Mouse (Mus musculus): Measurements from ENCODE around the gene Akr1c6. TPM values are rescaled to one million over a fixed set of nuclear protein-coding genes. Genes with fewer than 3 reads are reported as not detected.

Akr1c6 gene
- polyA plus RNA-seq, 1 experiment from 2014 or later = not detected

GRCm38 (mm10) chr13:4429034-4429433, 5.1 kb upstream of the Akr1c6 start:
- Histone ChIP-seq H3K9ac (replicated peaks; ENCODE audit: low read depth, low read length) (no peak overlapping the region), H3K36me3 (ENCODE audit: control insufficient read depth, insufficient read depth) (no peaks in the 10 kb centered on the region), H3K4me3 (replicated peaks; ENCODE audit: low read length) (no peak overlapping the region), H3K4me1 (replicated peaks; ENCODE audit: control insufficient read depth, insufficient read depth, low read length) (no peaks in the 10 kb centered on the region), H3K9me3 (ENCODE audit: control insufficient read depth, low read length) (no peaks in the 10 kb centered on the region), H3K27ac (ENCODE audit: low read length) (no peak overlapping the region), H3K4me2 (ENCODE audit: low read length) (no peak overlapping the region), H3K27me3 (replicated peaks; ENCODE audit: control insufficient read depth, insufficient read depth, low read length) (no peaks in the 10 kb centered on the region)
- no peak for ATAC-seq
- WGBS = 83% methylated on average over 2 of the region's 2 CpGs

GRCm38 (mm10) chr13:4431129-4431528, 3.0 kb upstream of the Akr1c6 start:
- Histone ChIP-seq H3K9me3 (ENCODE audit: control insufficient read depth, low read length) (no peaks in the 10 kb centered on the region), H3K4me1 (replicated peaks; ENCODE audit: control insufficient read depth, insufficient read depth, low read length) (no peaks in the 10 kb centered on the region), H3K36me3 (ENCODE audit: control insufficient read depth, insufficient read depth) (no peaks in the 10 kb centered on the region), H3K4me3 (replicated peaks; ENCODE audit: low read length) (no peak overlapping the region), H3K27me3 (replicated peaks; ENCODE audit: control insufficient read depth, insufficient read depth, low read length) (no peaks in the 10 kb centered on the region), H3K9ac (replicated peaks; ENCODE audit: low read depth, low read length) (no peak overlapping the region), H3K27ac (ENCODE audit: low read length) (no peak overlapping the region), H3K4me2 (ENCODE audit: low read length) (no peak overlapping the region)
- no peak for ATAC-seq
- 64% methylated on average over 1 of the region's 1 CpGs for WGBS

- Histone ChIP-seq H3K9me3 (ENCODE audit: control insufficient read depth, low read length) (no peaks in the 10 kb centered on the region), H3K9ac (replicated peaks; ENCODE audit: low read depth, low read length) (no peak overlapping the region), H3K27me3 (replicated peaks; ENCODE audit: control insufficient read depth, insufficient read depth, low read length) (no peaks in the 10 kb centered on the region), H3K36me3 (ENCODE audit: control insufficient read depth, insufficient read depth) (no peaks in the 10 kb centered on the region), H3K4me3 (replicated peaks; ENCODE audit: low read length) (no peak overlapping the region), H3K4me1 (replicated peaks; ENCODE audit: control insufficient read depth, insufficient read depth, low read length) (no peaks in the 10 kb centered on the region), H3K27ac (ENCODE audit: low read length) (no peak overlapping the region), H3K4me2 (ENCODE audit: low read length) (no peak overlapping the region)
- WGBS = 92% methylated on average over 2 of the region's 2 CpGs
- ATAC-seq = no peak
These were observed 31.5 kb downstream of the Akr1c6 start for GRCm38 (mm10) chr13:4465641-4466040.

GRCm38 (mm10) chr13:4467896-4468295, 33.8 kb downstream of the Akr1c6 start:
- Histone ChIP-seq H3K4me1 (replicated peaks; ENCODE audit: control insufficient read depth, insufficient read depth, low read length) (no peaks in the 10 kb centered on the region), H3K27ac (ENCODE audit: low read length) (no peak overlapping the region), H3K4me3 (replicated peaks; ENCODE audit: low read length) (no peak overlapping the region), H3K27me3 (replicated peaks; ENCODE audit: control insufficient read depth, insufficient read depth, low read length) (no peaks in the 10 kb centered on the region), H3K9ac (replicated peaks; ENCODE audit: low read depth, low read length) (no peak overlapping the region), H3K9me3 (ENCODE audit: control insufficient read depth, low read length) (no peaks in the 10 kb centered on the region), H3K36me3 (ENCODE audit: control insufficient read depth, insufficient read depth) (no peaks in the 10 kb centered on the region), H3K4me2 (ENCODE audit: low read length) (no peak overlapping the region)
- ATAC-seq = no peak
- WGBS = 78% methylated on average over 1 of the region's 1 CpGs

Other genes starting within 250 kb of the Akr1c6 start
- gene Akr1c13, start 243.2 kb upstream of the Akr1c6 start, polyA plus RNA-seq (2015; fragmentation: Nextera tagmentation; extraction: Ambion mirVana) = 2.6 and 3.1 TPM in 2 replicates
- 8.6 and 9.7 TPM in 2 replicates for gene Akr1c19, start 205.6 kb upstream of the Akr1c6 start, polyA plus RNA-seq (2015; fragmentation: Nextera tagmentation; extraction: Ambion mirVana)
- 0.21 TPM in 1 of 2 replicates, not detected in the other for gene Akr1c12, start 154.9 kb upstream of the Akr1c6 start, polyA plus RNA-seq (2015; fragmentation: Nextera tagmentation; extraction: Ambion mirVana)
- gene Akr1c20, start 89.0 kb downstream of the Akr1c6 start, polyA plus RNA-seq (2015; fragmentation: Nextera tagmentation; extraction: Ambion mirVana) = not detected in 2 replicates
- not detected in 2 replicates for gene Akr1c21, start 139.8 kb downstream of the Akr1c6 start, polyA plus RNA-seq (2015; fragmentation: Nextera tagmentation; extraction: Ambion mirVana)
- gene Akr1e1, start 174.9 kb downstream of the Akr1c6 start, polyA plus RNA-seq (2015; fragmentation: Nextera tagmentation; extraction: Ambion mirVana) = 45.3 and 48.0 TPM in 2 replicates